Comparison of ENCODE assay signal across 8 mouse cellular contexts in genomic region chr17:12118131-12118530, GRCm38 (mm10). TPM values are rescaled to one million over a fixed set of nuclear protein-coding genes. Genes with fewer than 3 reads are reported as not detected.
DNase-seq lines count a peak whose midpoint lies in the region; ATAC-seq and TF ChIP-seq lines count a peak whose summit lies in the region.

No protein-coding gene starts in this region.

- peak; percentile 22 for DNase-seq in thymus, adult 2 months
- no peak for DNase-seq in thymus, adult 18-20 months
- DNase-seq in layer of hippocampus, adult 8-10 months (ENCODE audit: low spot score in 2 of 2) = no peak
- no peak for DNase-seq in left cerebral cortex, adult 8-10 months (ENCODE audit: low spot score in 2 of 2)
- no peak for DNase-seq in testis, postnatal 14 days (ENCODE audit: low spot score)

- no peaks in the 10 kb centered on the region for H3K27me3 ChIP-seq in thymus, adult 2 months (ENCODE audit: control insufficient read depth, insufficient read depth, low read length)
- no peaks in the 10 kb centered on the region for H3K27me3 ChIP-seq in forebrain, embryonic 12.5 days
- H3K27me3 ChIP-seq in kidney, embryonic 14.5 days (ENCODE audit: control insufficient read depth, insufficient read depth, low read length) = no peaks in the 10 kb centered on the region
- no peaks in the 10 kb centered on the region for H3K27me3 ChIP-seq in midbrain, embryonic 12.5 days

- TF ChIP-seq POLR2A in thymus, adult 2 months (IDR thresholded peaks at IDR 0.05; ENCODE audit: control insufficient read depth, extremely low read depth, insufficient read depth, low read length, poor library complexity) = no peak

- H3K9ac ChIP-seq in forebrain, embryonic 12.5 days = peak overlapping the region; percentile 74
- H3K9ac ChIP-seq in kidney, embryonic 14.5 days (ENCODE audit: low read depth, low read length) = peak overlapping the region; percentile 70
- H3K9ac ChIP-seq in midbrain, embryonic 12.5 days (replicated peaks) = peak overlapping the region; percentile 79

- no peak overlapping the region for H3K27ac ChIP-seq in thymus, adult 2 months (ENCODE audit: control insufficient read depth, insufficient read depth, low read length)
- H3K27ac ChIP-seq in forebrain, embryonic 12.5 days = peak overlapping the region; percentile 93
- H3K27ac ChIP-seq in kidney, embryonic 14.5 days (ENCODE audit: low read depth, low read length) = peak overlapping the region; percentile 96
- peak overlapping the region; percentile 94 for H3K27ac ChIP-seq in midbrain, embryonic 12.5 days (replicated peaks)

- no peaks in the 10 kb centered on the region for H3K9me3 ChIP-seq in forebrain, embryonic 12.5 days
- no peaks in the 10 kb centered on the region for H3K9me3 ChIP-seq in kidney, embryonic 14.5 days (ENCODE audit: control insufficient read depth, low read length)
- no peaks in the 10 kb centered on the region for H3K9me3 ChIP-seq in midbrain, embryonic 12.5 days

- no peak for TF ChIP-seq CTCF in thymus, adult 2 months (IDR thresholded peaks at IDR 0.05; ENCODE audit: borderline replicate concordance, control insufficient read depth, extremely low read depth, insufficient read depth, low read length, poor library complexity)

- H3K4me2 ChIP-seq in forebrain, embryonic 12.5 days = peak overlapping the region; percentile 68
- peak overlapping the region; percentile 86 for H3K4me2 ChIP-seq in kidney, embryonic 14.5 days (replicated peaks; ENCODE audit: low read depth, low read length)
- H3K4me2 ChIP-seq in midbrain, embryonic 12.5 days (replicated peaks) = peak overlapping the region; percentile 88

- H3K4me1 ChIP-seq in thymus, adult 2 months (replicated peaks; ENCODE audit: control insufficient read depth, insufficient read depth, low read length) = peaks cover 5% of the 10 kb centered on the region; the same call in 1 of the 2 replicates
- H3K4me1 ChIP-seq in forebrain, embryonic 12.5 days = peaks cover 27% of the 10 kb centered on the region
- H3K4me1 ChIP-seq in kidney, embryonic 14.5 days (ENCODE audit: control insufficient read depth, insufficient read depth, low read length) = peaks cover 5% of the 10 kb centered on the region; the same call in 1 of the 2 replicates
- H3K4me1 ChIP-seq in midbrain, embryonic 12.5 days = peaks cover 21% of the 10 kb centered on the region

- no peak for ATAC-seq in forebrain, embryonic 12.5 days (ENCODE audit: low FRiP score)
- no peak for ATAC-seq in kidney, embryonic 14.5 days (ENCODE audit: low FRiP score, low TSS enrichment)
- no peak for ATAC-seq in midbrain, embryonic 12.5 days (ENCODE audit: low FRiP score, low read depth)

- H3K4me3 ChIP-seq in thymus, adult 2 months (ENCODE audit: control insufficient read depth, insufficient read depth, low read length) = peak overlapping the region; percentile 60
- peak overlapping the region; percentile 63 for H3K4me3 ChIP-seq in forebrain, embryonic 12.5 days (replicated peaks)
- peak overlapping the region; percentile 62 for H3K4me3 ChIP-seq in kidney, embryonic 14.5 days (ENCODE audit: low read length)
- peak overlapping the region; percentile 70 for H3K4me3 ChIP-seq in midbrain, embryonic 12.5 days

- 3% methylated on average over 9 of the region's 9 CpGs for WGBS in thymus, adult 2 months
- 10% methylated on average over 9 of the region's 9 CpGs for WGBS in forebrain, embryonic 12.5 days
- under 1% methylated on average over 9 of the region's 9 CpGs for WGBS in kidney, embryonic 14.5 days
- WGBS in midbrain, embryonic 12.5 days = 9% methylated on average over 9 of the region's 9 CpGs

- no peaks in the 10 kb centered on the region for H3K36me3 ChIP-seq in thymus, adult 2 months (ENCODE audit: control insufficient read depth, insufficient read depth, low read length)
- no peaks in the 10 kb centered on the region for H3K36me3 ChIP-seq in forebrain, embryonic 12.5 days (replicated peaks)
- no peaks in the 10 kb centered on the region for H3K36me3 ChIP-seq in kidney, embryonic 14.5 days (ENCODE audit: control insufficient read depth, insufficient read depth, low read length)
- no peaks in the 10 kb centered on the region for H3K36me3 ChIP-seq in midbrain, embryonic 12.5 days

RNA-seq across cellular contexts. Expression of gene Agpat4, which starts 0.4 kb away (rescaled TPM):
- 11.5 and 11.8 TPM in 2 replicates for polyA plus RNA-seq in thymus, adult 2 months (2012; rRNA removed)
- polyA plus RNA-seq in forebrain, embryonic 12.5 days (2016; fragmentation: Nextera tagmentation; extraction: Ambion mirVana) = 40.6 and 40.9 TPM in 2 replicates
- 20.9 and 26.5 TPM in 2 replicates for polyA plus RNA-seq in kidney, embryonic 14.5 days (2014; fragmentation: Nextera tagmentation; extraction: Ambion mirVana)
- 42.4 and 43.7 TPM in 2 replicates for polyA plus RNA-seq in midbrain, embryonic 12.5 days (2016; fragmentation: Nextera tagmentation; extraction: Ambion mirVana)
- total RNA-seq in layer of hippocampus, adult 8-10 months (2022) = 10 to 100 TPM; 63.1 to 76.5 (median 71.2) TPM
- total RNA-seq in left cerebral cortex, adult 8-10 months (2022) = 10 to 100 TPM; 53.1 to 56.3 (median 54.5) TPM
